Mouse (Mus musculus) macrophage (primary cell): ENCODE data around the gene Prss3. TPM values are rescaled to one million over a fixed set of nuclear protein-coding genes. Genes with fewer than 3 reads are reported as not detected.
"Not testable (repeated sequence)": the region's sequence is repeated elsewhere in the genome, so short reads cannot be mapped to it uniquely, and the experiment has no call there.

Source experiments
- H3K27ac ChIP-seq: fragments of 350-480 bp; formaldehyde crosslinking; 2 replicates; pipeline ENCODE4 v1.9.0; 2021
- H3K36me3 ChIP-seq: fragments of 350-480 bp; formaldehyde crosslinking; 2 replicates; pipeline ENCODE4 v1.9.0; 2021; ENCODE audit errors: inconsistent target
- H3K4me3 ChIP-seq: fragments of 350-480 bp; formaldehyde crosslinking; 2 replicates; pipeline ENCODE4 v1.9.0; 2021; ENCODE audit errors: inconsistent target
- H3K79me2 ChIP-seq: fragments of 350-480 bp; formaldehyde crosslinking; 2 replicates; pipeline ENCODE4 v1.9.0; 2021; ENCODE audit errors: inconsistent target
- WGBS: methylation state at CpG from one replicate; pipeline ENCODE4 v1.1.7; 2026; ENCODE audit warnings: inconsistent platforms; ENCODE audit not compliant: missing documents; 5-methylcytosine and 5-hydroxymethylcytosine counted together
- polyA plus RNA-seq: library from polyadenylated mRNA; stranded (reverse); fragments of 250-400 nt; gene quantifications from 3 replicates; pipeline ENCODE4 v1.2.4, GENCODE M21; 2018; ENCODE audit warnings: inconsistent platforms
- total RNA-seq, 78 experiments: library from RNA; depleted of rRNA; stranded (reverse); fragments of 250-400 nt; gene quantifications; 1 replicate in 9 of 78; 2 replicates in 24 of 78; 3 replicates in 43 of 78; 4 replicates in 2 of 78; pipeline ENCODE4 v1.2.4; 2018; ENCODE audit warnings: inconsistent platforms in 56 of 78

The Prss3 gene
- total RNA-seq (2018; cell fraction: chromatin; rRNA removed): not detected
- total RNA-seq (2018; cell fraction: cytosol; rRNA removed): not detected
- total RNA-seq (2018; cell fraction: nucleus; rRNA removed): not detected
- not detected in 3 replicates for polyA plus RNA-seq

DNA sequence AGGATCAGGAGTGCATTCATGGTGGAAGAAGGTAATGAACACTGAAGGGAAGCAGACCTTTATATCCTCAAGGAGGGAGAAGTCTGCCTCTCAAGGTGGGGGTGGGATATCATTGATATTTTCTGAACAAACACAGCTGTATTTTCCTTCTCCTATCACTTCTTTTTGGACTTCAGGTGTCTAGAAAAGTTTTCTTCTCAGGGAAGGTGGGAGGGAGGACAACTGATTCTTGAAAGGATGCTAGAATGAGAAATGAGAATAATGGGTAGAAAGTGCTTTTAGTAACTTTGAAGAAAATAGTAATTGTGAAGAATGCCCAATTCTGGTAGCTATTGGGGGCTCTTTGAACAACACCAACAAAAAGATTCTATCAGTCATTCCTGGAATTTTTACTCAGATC is at the start of gene Prss3:
Prss3 (minus strand) TSS at position 101 of the 400 bp plus-strand sequence.
- H3K4me3 ChIP-seq, H3K79me2 ChIP-seq, H3K27ac ChIP-seq, H3K36me3 ChIP-seq: not testable (repeated sequence)

DNA sequence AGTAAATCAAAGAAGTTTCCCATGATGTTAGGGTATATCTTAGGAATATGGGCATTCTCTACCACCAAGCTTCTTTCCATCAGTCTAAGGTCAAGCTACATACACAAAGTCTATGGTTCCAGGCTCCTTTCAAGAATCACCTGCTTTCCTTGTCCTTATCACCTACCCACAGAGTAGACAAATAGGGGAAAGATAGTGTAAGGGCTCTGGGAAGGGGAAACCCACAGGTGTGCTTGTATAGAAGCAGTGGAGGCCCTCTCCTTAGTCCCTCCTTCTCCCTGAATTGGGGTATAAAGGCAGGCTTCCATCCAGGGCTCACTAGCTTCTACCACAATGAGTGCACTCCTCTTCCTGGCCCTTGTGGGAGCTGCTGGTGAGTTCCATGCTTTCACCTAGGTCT is 14.6 kb upstream of the Prss3 start, which contains the start of gene Gm5771:
Gm5771 (plus strand) TSS at position 301 of the 400 bp plus-strand sequence.
- H3K4me3 ChIP-seq, H3K79me2 ChIP-seq, H3K27ac ChIP-seq, H3K36me3 ChIP-seq: not testable (repeated sequence)

DNA sequence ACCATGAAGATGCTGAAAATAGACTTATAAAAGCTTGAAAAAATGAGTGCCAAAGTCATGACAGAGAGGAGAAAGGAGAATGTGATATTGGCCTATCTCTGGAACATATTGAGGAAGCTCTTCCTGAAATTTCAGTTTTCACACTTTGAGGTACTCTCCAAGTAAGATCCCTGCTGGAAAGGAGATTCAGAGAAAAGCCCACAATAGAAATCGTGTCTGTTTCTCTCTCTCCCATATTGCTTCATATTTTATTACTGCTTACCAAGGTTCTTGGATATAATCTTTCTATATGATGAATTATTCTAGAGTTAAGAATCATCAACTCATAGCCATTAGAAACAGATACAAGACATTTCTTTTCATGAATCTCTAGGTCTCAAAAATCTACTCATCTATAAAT is 14.2 kb upstream of the Prss3 start:
- 50% methylated on average over 1 of the region's 1 CpGs for WGBS
- not testable (repeated sequence) for H3K79me2 ChIP-seq, H3K36me3 ChIP-seq, H3K27ac ChIP-seq, H3K4me3 ChIP-seq

DNA sequence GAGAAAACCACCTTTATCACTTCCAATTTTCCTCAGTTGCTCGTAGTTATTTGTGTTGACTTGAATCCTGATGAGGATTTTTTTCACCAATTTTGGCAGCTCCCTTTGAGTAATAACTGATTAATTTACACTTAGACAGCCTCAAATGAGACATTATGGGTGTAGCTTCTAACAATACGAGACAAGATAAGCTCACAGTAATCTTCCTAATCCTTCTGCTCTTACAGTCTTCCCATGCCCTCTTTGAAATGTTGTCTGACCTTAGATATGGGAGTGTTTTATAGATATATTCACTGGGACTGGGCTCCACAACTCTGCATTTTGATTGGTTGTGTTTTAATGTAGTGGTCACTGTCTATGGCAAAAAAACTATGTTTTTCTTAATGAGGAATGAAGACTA is 9.3 kb upstream of the Prss3 start:
- 100% methylated on average over 2 of the region's 2 CpGs for WGBS
- H3K4me3 ChIP-seq: no peak overlapping the region
- no peak overlapping the region for H3K27ac ChIP-seq
- H3K79me2 ChIP-seq: no peaks in the 10 kb centered on the region
- H3K36me3 ChIP-seq: no peaks in the 10 kb centered on the region

DNA sequence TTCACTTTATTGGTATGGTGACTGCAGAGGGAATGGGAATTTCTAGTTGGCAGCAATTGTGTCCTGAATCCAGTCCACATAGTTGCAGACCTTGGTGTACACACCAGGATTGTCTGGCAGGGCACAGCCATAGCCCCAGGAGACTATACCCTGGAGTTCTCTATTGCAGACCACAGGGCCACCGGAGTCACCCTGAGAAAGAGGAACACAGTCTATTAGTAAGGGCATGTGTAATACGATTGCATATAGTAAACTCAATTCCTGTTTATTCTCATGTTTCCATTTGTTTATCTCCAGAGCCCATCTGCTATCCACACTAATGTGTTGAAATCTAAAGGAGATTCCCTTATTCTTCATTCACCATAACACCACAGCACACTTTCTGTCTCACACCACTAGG is 3.7 kb downstream of the Prss3 start:
- H3K4me3 ChIP-seq, H3K36me3 ChIP-seq, H3K27ac ChIP-seq, H3K79me2 ChIP-seq: not testable (repeated sequence)
- WGBS: no CpG with 5 or more reads among the region's 2 CpGs

DNA sequence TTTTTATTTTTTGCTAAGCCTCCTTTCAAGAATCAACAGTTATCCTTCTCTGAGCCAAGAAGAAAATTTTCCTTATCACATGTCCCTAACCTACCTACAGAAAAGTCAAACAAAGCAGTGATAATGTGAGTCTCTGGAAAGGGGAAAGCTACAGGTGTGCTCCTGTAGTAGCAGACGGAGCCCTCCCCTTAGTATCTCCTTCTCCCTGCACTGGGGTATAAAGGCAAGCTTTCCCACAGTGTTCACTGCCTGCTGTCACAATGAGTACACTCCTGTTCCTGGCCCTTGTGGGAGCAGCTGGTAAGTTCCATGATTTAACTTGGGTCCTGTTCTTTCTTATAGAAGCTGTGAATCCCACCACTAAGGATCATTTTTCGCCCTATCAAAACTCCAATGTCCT is 23.5 kb downstream of the Prss3 start, which contains the start of gene Try10:
Try10 (plus strand) TSS at position 174 of the 400 bp plus-strand sequence.
- H3K4me3 ChIP-seq: no peak within 1 kb of the TSS
- H3K36me3 ChIP-seq: no peaks in the 10 kb centered on the region
- WGBS: 90% methylated on average over 2 of the region's 2 CpGs
- no peaks in the 10 kb centered on the region for H3K79me2 ChIP-seq
- no peak within 1 kb of the TSS for H3K27ac ChIP-seq

Other genes starting within 250 kb of the Prss3 start
- not detected in 3 replicates for gene Try4, start 75.4 kb downstream of the Prss3 start, polyA plus RNA-seq
- not detected in 3 replicates for gene Try5, start 60.8 kb downstream of the Prss3 start, polyA plus RNA-seq
- gene Try10, start 23.6 kb downstream of the Prss3 start, polyA plus RNA-seq: not detected in 3 replicates
- gene Gm5771, start 14.7 kb upstream of the Prss3 start, polyA plus RNA-seq: not detected in 3 replicates
- not detected in 3 replicates for gene Gm10334, start 68.5 kb upstream of the Prss3 start, polyA plus RNA-seq
- not detected in 3 replicates for gene Prss1, start 81.3 kb upstream of the Prss3 start, polyA plus RNA-seq
- gene Prss2, start 144.1 kb upstream of the Prss3 start, polyA plus RNA-seq: not detected in 3 replicates
- 0.25 to 0.49 TPM (median 0.26 TPM) in 3 replicates for gene Ephb6, start 227.8 kb upstream of the Prss3 start, polyA plus RNA-seq